Mouse (Mus musculus) lung, embryonic 15.5 days (tissue): ENCODE results near the gene Myof. TPM values are rescaled to one million over a fixed set of nuclear protein-coding genes. Genes with fewer than 3 reads are reported as not detected.
A peak's percentile ranks its signal among the peaks of the same experiment; 100 is the strongest.

Experiments used
- ATAC-seq: fragments of 200-750 bp; cut with Nextera tagmentation; 2 replicates; pipeline ENCODE4 v1.8.0; 2017; ENCODE audit warnings: moderate number of reproducible peaks, borderline replicate concordance; ENCODE audit not compliant: low FRiP score, low TSS enrichment; ENCODE audit errors: extremely low read depth
- H3K27ac ChIP-seq: fragments of 300-500 bp; sonication (generic); 2 replicates; pipeline ENCODE4 v1.5.1; 2015; ENCODE audit warnings: moderate library complexity, mild to moderate bottlenecking, inconsistent platforms
- H3K27me3 ChIP-seq: fragments of 300-500 bp; sonication (generic); 2 replicates; pipeline ENCODE4 v1.6.1; 2015; ENCODE audit warnings: inconsistent platforms
- H3K36me3 ChIP-seq: fragments of 300-500 bp; sonication (generic); 2 replicates; pipeline ENCODE4 v1.6.1; 2015; ENCODE audit warnings: inconsistent platforms
- H3K4me1 ChIP-seq: fragments of 300-500 bp; sonication (generic); 2 replicates; pipeline ENCODE4 v1.6.1; 2015; ENCODE audit warnings: inconsistent platforms
- H3K4me2 ChIP-seq: fragments of 300-500 bp; sonication (generic); 2 replicates; pipeline ENCODE4 v1.6.1; 2015; ENCODE audit warnings: inconsistent platforms, mild to moderate bottlenecking, moderate library complexity
- H3K4me3 ChIP-seq: fragments of 300-500 bp; sonication (generic); 2 replicates; pipeline ENCODE4 v1.5.1; 2015; ENCODE audit warnings: mild to moderate bottlenecking, inconsistent platforms
- H3K9ac ChIP-seq: fragments of 300-500 bp; sonication (generic); 2 replicates; pipeline ENCODE4 v1.6.1; 2015; ENCODE audit warnings: inconsistent platforms
- H3K9me3 ChIP-seq: fragments of 300-500 bp; sonication (generic); 2 replicates; pipeline ENCODE4 v1.6.1; 2016; ENCODE audit warnings: inconsistent platforms
- WGBS: fragments of 180-500 bp; shearing (Covaris S2); methylation state at CpG from one replicate; pipeline ENCODE4 v1.1.7; 2015; 5-methylcytosine and 5-hydroxymethylcytosine counted together
- polyA plus RNA-seq: library from polyadenylated mRNA; unstranded; fragments of >200 nt; fragmentation: Nextera tagmentation; extraction: Ambion mirVana; gene quantifications from 2 replicates; pipeline ENCODE4 v1.2.1, GENCODE M21; 2015

The Myof gene
- 26.5 and 29.4 TPM in 2 replicates for polyA plus RNA-seq

GRCm38 (mm10) chr19:38043281-38043981 lies at the start of gene Myof:
TSS of gene Myof (minus strand) at chr19:38043577.
- WGBS = 0% methylated on average over 28 of the region's 28 CpGs

GRCm38 (mm10) chr19:38091512-38091985 lies 48.2 kb upstream of the Myof start:
- Histone ChIP-seq H3K9me3 (no peaks in the 10 kb centered on the region), H3K27ac (no peak overlapping the region), H3K4me2 (no peak overlapping the region), H3K36me3 (no peaks in the 10 kb centered on the region), H3K27me3 (peaks cover 23% of the 10 kb centered on the region), H3K4me3 (no peak overlapping the region), H3K4me1 (peaks cover 4% of the 10 kb centered on the region; the same call in 1 of the 2 replicates), H3K9ac (no peak overlapping the region)
- ATAC-seq = no peak
- 51% methylated on average over 4 of the region's 4 CpGs for WGBS

More at GRCm38 (mm10) chr19:38043281-38043981, at the start of gene Myof:
- Histone ChIP-seq H3K4me1 (peaks cover 22% of the 10 kb centered on the region), H3K27me3 (no peaks in the 10 kb centered on the region), H3K9me3 (no peaks in the 10 kb centered on the region), H3K9ac (peak within 1 kb of the TSS; percentile 48), H3K27ac (peak within 1 kb of the TSS; percentile 85), H3K4me2 (peak within 1 kb of the TSS; percentile 84), H3K36me3 (no peaks in the 10 kb centered on the region), H3K4me3 (peak within 1 kb of the TSS; percentile 47)
- peak; percentile 86; the same call in 1 of the 2 replicates for ATAC-seq

GRCm38 (mm10) chr19:38089358-38089757 lies 46.0 kb upstream of the Myof start:
- no peak overlapping the region for H3K4me3 ChIP-seq
- no peaks in the 10 kb centered on the region for H3K36me3 ChIP-seq
- H3K4me1 ChIP-seq = peaks cover 4% of the 10 kb centered on the region; the same call in 1 of the 2 replicates
- no peaks in the 10 kb centered on the region for H3K9me3 ChIP-seq
- no peak overlapping the region for H3K9ac ChIP-seq
- H3K4me2 ChIP-seq = no peak overlapping the region
- peaks cover 8% of the 10 kb centered on the region; the same call in 1 of the 2 replicates for H3K27me3 ChIP-seq
- WGBS = 68% methylated on average over 8 of the region's 8 CpGs
- no peak overlapping the region for H3K27ac ChIP-seq
- ATAC-seq = no peak

GRCm38 (mm10) chr19:38086948-38087551 lies 43.7 kb upstream of the Myof start:
- H3K9ac ChIP-seq = no peak overlapping the region; the same call in 1 of the 2 replicates

GRCm38 (mm10) chr19:38085841-38086240 lies 42.5 kb upstream of the Myof start:
- Histone ChIP-seq H3K27ac (no peak overlapping the region), H3K36me3 (no peaks in the 10 kb centered on the region), H3K9me3 (no peaks in the 10 kb centered on the region), H3K4me3 (no peak overlapping the region), H3K27me3 (no peaks in the 10 kb centered on the region), H3K9ac (no peak overlapping the region), H3K4me1 (peaks cover 4% of the 10 kb centered on the region; the same call in 1 of the 2 replicates), H3K4me2 (no peak overlapping the region)
- no peak for ATAC-seq
- 77% methylated on average over 4 of the region's 4 CpGs for WGBS

More at GRCm38 (mm10) chr19:38086948-38087551, 43.7 kb upstream of the Myof start:
- no peaks in the 10 kb centered on the region for H3K36me3 ChIP-seq
- no peaks in the 10 kb centered on the region for H3K27me3 ChIP-seq
- peak overlapping the region; percentile 27; the same call in 1 of the 2 replicates for H3K4me2 ChIP-seq
- ATAC-seq = peak; percentile 85; the same call in 1 of the 2 replicates
- peaks cover 4% of the 10 kb centered on the region; the same call in 1 of the 2 replicates for H3K4me1 ChIP-seq
- 45% methylated on average over 11 of the region's 11 CpGs for WGBS
- no peaks in the 10 kb centered on the region for H3K9me3 ChIP-seq
- no peak overlapping the region for H3K4me3 ChIP-seq
- no peak overlapping the region for H3K27ac ChIP-seq

- Histone ChIP-seq H3K4me3 (no peak overlapping the region), H3K4me1 (peaks cover 4% of the 10 kb centered on the region; the same call in 1 of the 2 replicates), H3K9me3 (no peaks in the 10 kb centered on the region), H3K27ac (no peak overlapping the region), H3K27me3 (no peaks in the 10 kb centered on the region), H3K36me3 (no peaks in the 10 kb centered on the region), H3K9ac (no peak overlapping the region), H3K4me2 (no peak overlapping the region)
- WGBS = 37% methylated on average over 5 of the region's 5 CpGs
- no peak for ATAC-seq
Observed at GRCm38 (mm10) chr19:38082931-38083525, 39.7 kb upstream of the Myof start.

GRCm38 (mm10) chr19:38081361-38081760 lies 38.0 kb upstream of the Myof start:
- no peak for ATAC-seq
- H3K4me2 ChIP-seq = no peak overlapping the region
- H3K4me1 ChIP-seq = no peaks in the 10 kb centered on the region
- no peaks in the 10 kb centered on the region for H3K9me3 ChIP-seq
- no peaks in the 10 kb centered on the region for H3K36me3 ChIP-seq
- H3K27ac ChIP-seq = no peak overlapping the region
- H3K9ac ChIP-seq = no peak overlapping the region
- H3K4me3 ChIP-seq = no peak overlapping the region
- no peaks in the 10 kb centered on the region for H3K27me3 ChIP-seq
- 58% methylated on average over 3 of the region's 3 CpGs for WGBS

- Histone ChIP-seq H3K4me3 (no peak overlapping the region), H3K4me1 (no peaks in the 10 kb centered on the region), H3K27ac (no peak overlapping the region), H3K27me3 (no peaks in the 10 kb centered on the region), H3K36me3 (peaks cover 9% of the 10 kb centered on the region), H3K9me3 (no peaks in the 10 kb centered on the region), H3K9ac (no peak overlapping the region), H3K4me2 (no peak overlapping the region)
- no peak for ATAC-seq
- WGBS = 57% methylated on average over 3 of the region's 3 CpGs
Observed at GRCm38 (mm10) chr19:38077851-38078540, 34.6 kb upstream of the Myof start.

- no peaks in the 10 kb centered on the region for H3K4me1 ChIP-seq
- H3K4me3 ChIP-seq = no peak overlapping the region
- H3K4me2 ChIP-seq = no peak overlapping the region
- peaks cover 22% of the 10 kb centered on the region for H3K36me3 ChIP-seq
- no peaks in the 10 kb centered on the region for H3K9me3 ChIP-seq
- 53% methylated on average over 2 of the region's 2 CpGs for WGBS
- H3K27ac ChIP-seq = no peak overlapping the region
- no peak for ATAC-seq
- no peaks in the 10 kb centered on the region for H3K27me3 ChIP-seq
- H3K9ac ChIP-seq = no peak overlapping the region
Observed at GRCm38 (mm10) chr19:38076251-38076650, 32.9 kb upstream of the Myof start.

GRCm38 (mm10) chr19:38075051-38075450 lies 31.7 kb upstream of the Myof start:
- H3K27me3 ChIP-seq = no peaks in the 10 kb centered on the region
- no peak for ATAC-seq
- 75% methylated on average over 11 of the region's 11 CpGs for WGBS
- H3K9me3 ChIP-seq = no peaks in the 10 kb centered on the region
- peaks cover 34% of the 10 kb centered on the region for H3K36me3 ChIP-seq
- no peak overlapping the region for H3K9ac ChIP-seq
- H3K4me1 ChIP-seq = no peaks in the 10 kb centered on the region
- H3K4me3 ChIP-seq = no peak overlapping the region
- no peak overlapping the region for H3K4me2 ChIP-seq
- H3K27ac ChIP-seq = no peak overlapping the region

- Histone ChIP-seq H3K36me3 (peaks cover 46% of the 10 kb centered on the region), H3K27ac (no peak overlapping the region), H3K27me3 (no peaks in the 10 kb centered on the region), H3K9ac (no peak overlapping the region), H3K9me3 (no peaks in the 10 kb centered on the region), H3K4me3 (no peak overlapping the region), H3K4me1 (no peaks in the 10 kb centered on the region), H3K4me2 (no peak overlapping the region)
- ATAC-seq = no peak
- WGBS = 86% methylated on average over 5 of the region's 5 CpGs
Observed at GRCm38 (mm10) chr19:38073226-38073625, 29.8 kb upstream of the Myof start.
